Mouse (Mus musculus) cerebellum, adult 9-11 months (tissue): ENCODE results near the gene Dcaf4.
A peak's percentile ranks its signal among the peaks of the same experiment; 100 is the strongest.

Source experiments
- DNase-seq: peaks from one replicate; pipeline ENCODE4 v3.0.0; 2022

Gene Dcaf4

DNA sequence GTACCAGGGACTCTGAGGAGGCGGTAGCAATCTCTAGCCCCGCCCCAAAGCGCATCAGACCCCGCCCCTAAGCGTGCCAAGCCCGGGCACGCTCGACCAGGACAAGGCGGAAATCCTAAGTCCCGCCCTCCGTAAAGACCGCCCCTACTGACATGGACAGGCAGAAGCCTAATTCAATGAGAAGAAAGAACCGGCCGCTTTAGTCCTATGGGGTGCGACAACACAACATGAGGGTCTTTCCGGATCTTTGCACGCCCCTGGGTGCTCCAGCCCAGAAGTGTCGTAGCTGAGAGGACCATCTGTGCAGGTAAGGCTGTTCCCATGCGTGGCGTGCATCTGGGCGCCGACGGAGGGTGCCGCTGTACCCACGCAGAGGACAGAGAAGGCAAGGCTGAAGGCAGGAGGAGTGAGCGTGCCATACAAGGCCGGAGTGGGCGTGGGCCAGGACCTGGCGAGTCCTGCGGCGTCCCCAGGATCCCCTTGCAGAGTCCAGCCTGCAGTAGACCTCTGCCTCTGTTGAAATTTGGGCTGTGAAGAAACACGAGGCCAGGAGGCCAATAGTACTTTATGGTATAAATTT lies at the start of gene Dcaf4:
Dcaf4 (plus strand) TSS at position 156 of the 580 bp plus-strand sequence.
- peak; percentile 97 for DNase-seq

DNA sequence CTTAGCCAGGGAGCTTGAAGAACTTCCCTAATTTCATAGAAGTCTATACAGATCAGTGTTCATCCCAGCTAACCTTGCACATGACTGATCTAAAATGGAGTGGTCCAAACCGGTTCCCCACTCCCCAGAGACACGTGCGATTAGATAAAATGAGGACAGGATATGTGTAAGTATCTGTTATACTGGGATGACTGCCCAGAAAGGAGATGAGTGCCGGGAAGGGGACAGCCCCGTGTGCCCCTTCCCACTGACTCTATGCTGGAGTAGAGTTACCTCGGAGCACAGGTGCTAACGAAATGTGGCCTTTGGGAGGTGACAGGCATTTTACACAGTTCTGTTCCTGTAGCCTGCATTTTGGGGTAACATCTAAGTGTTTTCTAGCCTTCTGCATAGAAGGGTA lies 48.5 kb upstream of the Dcaf4 start:
- DNase-seq, result no peak

GRCm38 (mm10) chr12:83473987-83474600 lies 46.2 kb upstream of the Dcaf4 start:
- DNase-seq, result no peak

- no peak for DNase-seq
Observed at GRCm38 (mm10) chr12:83475419-83475818, 44.8 kb upstream of the Dcaf4 start.

GRCm38 (mm10) chr12:83476277-83476676 lies 44.0 kb upstream of the Dcaf4 start:
- DNase-seq, result no peak

- no peak for DNase-seq
Observed at GRCm38 (mm10) chr12:83479140-83479539, 41.1 kb upstream of the Dcaf4 start.

GRCm38 (mm10) chr12:83479818-83480401 lies 40.4 kb upstream of the Dcaf4 start:
- DNase-seq, result no peak

GRCm38 (mm10) chr12:83481439-83481838 lies 38.8 kb upstream of the Dcaf4 start:
- DNase-seq, result no peak

GRCm38 (mm10) chr12:83483653-83484052 lies 36.6 kb upstream of the Dcaf4 start:
- DNase-seq, result no peak

GRCm38 (mm10) chr12:83484855-83485745 lies 35.2 kb upstream of the Dcaf4 start:
- DNase-seq, result peak; percentile 59

- DNase-seq, result peak; percentile 80
Observed at GRCm38 (mm10) chr12:83485911-83486670, 34.2 kb upstream of the Dcaf4 start.

GRCm38 (mm10) chr12:83486671-83487461 lies 33.4 kb upstream of the Dcaf4 start:
- peak; percentile 73 for DNase-seq

- peak; percentile 100 for DNase-seq
Observed at GRCm38 (mm10) chr12:83487476-83487991, 32.7 kb upstream of the Dcaf4 start, which contains the start of gene Dpf3. TSS of gene Dpf3 (minus strand) at chr12:83487716.

- peak; percentile 68 for DNase-seq
Observed at GRCm38 (mm10) chr12:83488211-83488941, 31.9 kb upstream of the Dcaf4 start.

DNA sequence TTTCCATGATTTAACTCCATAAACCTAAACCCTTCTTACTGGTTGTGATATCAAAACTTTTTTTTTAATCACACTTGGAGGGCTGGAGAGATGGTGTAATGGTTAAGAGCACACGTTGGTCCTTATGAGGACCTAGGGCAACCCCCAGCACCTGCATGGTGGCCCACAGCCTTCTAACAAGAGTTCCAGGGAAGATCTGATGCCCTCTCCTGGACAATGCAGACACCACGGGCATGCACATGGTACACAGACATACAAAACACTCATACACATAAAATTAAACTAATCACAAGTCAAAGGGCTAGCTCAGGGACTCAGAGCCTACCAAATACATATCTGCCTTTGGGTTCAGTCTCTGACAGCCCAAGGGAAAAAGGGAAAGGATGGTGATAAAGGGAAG lies 30.5 kb upstream of the Dcaf4 start:
- DNase-seq, result no peak

GRCm38 (mm10) chr12:83491609-83492008 lies 28.7 kb upstream of the Dcaf4 start:
- no peak for DNase-seq

DNA sequence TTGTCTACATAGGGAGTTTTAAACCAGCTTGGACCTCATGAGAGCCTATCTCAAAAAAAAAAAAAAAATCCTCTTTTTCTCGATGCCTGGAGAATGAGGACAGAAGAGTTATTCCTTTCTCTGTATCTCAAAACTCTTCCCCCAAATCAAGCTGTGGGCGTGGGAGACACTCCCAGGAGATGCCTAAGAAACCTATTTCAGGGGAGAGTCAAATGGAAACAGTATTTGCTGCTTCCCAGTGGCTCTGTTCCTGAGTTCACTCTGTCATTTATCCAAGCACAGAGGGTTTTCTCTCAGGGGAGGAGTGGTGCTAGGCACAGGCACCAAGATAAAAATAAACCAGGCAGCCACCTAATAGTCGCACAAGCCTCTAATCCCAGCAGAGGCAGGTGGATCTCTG lies 27.5 kb upstream of the Dcaf4 start:
- no peak for DNase-seq

DNA sequence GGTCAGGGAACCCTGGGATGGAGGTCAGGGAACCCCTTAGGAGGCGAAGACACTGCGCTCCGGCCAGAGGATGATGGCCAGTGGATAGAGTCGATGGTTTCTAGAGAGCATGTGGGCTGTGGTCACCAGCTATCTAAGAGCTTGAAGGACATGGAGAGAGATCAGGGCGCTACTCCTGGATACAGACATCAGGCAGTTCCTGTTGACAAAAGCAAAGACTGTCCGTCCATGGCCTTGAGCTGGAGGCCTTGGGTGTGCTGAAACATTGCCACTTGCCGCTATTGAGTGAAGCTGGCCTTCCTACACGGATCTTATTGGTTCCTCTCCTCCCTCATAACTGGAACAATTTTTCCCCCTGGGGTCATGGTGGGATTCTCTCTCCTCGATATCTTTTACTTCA lies 26.1 kb upstream of the Dcaf4 start:
- DNase-seq, result no peak

GRCm38 (mm10) chr12:83495248-83495960 lies 24.9 kb upstream of the Dcaf4 start:
- no peak for DNase-seq

DNA sequence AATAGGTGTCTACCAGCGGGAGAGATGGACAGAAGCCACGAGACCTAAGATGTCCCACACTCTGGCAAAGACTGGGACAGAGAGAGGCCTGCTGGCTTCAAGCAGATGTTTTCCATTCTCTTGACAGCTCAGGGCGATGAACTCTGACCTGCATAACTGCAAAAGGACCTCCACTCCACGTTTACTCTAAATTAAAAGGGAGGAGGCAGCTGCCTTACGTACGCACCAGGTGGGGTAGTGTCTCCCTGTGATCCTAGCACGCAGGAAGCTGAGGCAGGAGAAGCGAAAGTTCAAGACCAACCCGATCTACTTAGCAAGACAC lies 24.3 kb upstream of the Dcaf4 start:
- no peak for DNase-seq
